Mouse (Mus musculus): ENCODE results near the gene Oas1e.

Gene Oas1e

GRCm38 (mm10) chr5:120776801-120777200 lies 18.5 kb downstream of the Oas1e start:
- DNase-seq (ENCODE audit: low read depth, low spot score): no peak

DNA sequence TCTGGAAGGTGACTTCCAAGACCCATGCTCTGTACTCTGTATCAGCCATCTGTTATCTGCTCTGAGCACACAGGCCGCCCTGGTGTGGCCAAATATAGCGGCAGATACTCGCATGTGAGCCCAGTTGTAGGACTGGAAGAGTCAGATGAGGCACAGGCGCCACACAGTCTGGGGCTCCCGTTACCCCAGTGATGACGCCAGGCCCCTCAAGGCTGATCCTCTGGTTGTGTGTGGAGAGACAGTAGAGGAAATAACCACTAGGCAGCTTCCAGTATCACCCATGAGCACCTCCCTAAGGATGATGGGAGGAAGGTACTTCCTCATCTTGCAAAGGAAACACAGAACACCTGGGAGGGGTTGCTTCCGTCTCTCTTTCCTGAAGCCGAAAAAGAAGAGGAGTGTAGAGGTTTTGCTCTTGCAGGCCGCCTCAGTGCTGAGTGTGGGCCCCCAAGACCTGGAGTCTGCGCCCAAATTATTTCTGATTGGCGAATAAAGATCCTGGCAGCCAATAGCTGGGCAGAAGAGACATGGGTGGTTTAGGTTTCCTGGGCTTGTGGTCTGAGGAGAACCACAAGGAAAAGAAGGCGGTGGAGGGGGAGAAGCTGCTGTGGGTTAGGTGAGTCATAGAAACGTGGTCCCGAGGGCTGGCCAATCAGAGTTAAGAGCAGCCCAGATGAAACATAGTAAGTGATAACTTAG lies 19.9 kb downstream of the Oas1e start:
- DNase-seq (ENCODE audit: low read depth, low spot score): no peak

DNA sequence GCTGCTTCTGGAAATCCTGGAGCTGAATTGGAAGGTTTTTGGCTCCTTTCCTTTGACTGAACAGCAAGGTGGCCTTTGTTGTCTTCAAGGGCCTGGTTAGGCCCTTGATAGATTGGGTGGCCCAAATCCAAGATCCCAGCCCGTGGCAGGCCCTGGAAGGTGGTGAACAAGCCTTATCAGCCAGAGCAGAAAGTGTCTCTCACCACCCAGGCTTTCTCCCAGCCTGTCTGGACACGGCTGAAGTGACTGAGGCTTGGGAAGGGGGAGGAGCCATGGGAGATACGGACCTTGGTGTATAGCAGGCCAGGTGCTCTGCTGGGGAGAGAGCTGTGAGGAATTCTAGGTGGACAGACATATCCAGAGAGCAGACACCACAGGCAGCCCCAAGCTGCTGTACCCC lies 25.9 kb downstream of the Oas1e start:
- DNase-seq (ENCODE audit: low read depth, low spot score): no peak

- no peak for DNase-seq (ENCODE audit: low read depth, low spot score)
Observed at GRCm38 (mm10) chr5:120765010-120765409, 30.3 kb downstream of the Oas1e start.

- DNase-seq (ENCODE audit: low read depth, low spot score): peak; percentile 7
Observed at GRCm38 (mm10) chr5:120761901-120762300, 33.4 kb downstream of the Oas1e start.

- DNase-seq (ENCODE audit: low read depth, low spot score): no peak
Observed at GRCm38 (mm10) chr5:120754215-120754614, 41.1 kb downstream of the Oas1e start.

DNA sequence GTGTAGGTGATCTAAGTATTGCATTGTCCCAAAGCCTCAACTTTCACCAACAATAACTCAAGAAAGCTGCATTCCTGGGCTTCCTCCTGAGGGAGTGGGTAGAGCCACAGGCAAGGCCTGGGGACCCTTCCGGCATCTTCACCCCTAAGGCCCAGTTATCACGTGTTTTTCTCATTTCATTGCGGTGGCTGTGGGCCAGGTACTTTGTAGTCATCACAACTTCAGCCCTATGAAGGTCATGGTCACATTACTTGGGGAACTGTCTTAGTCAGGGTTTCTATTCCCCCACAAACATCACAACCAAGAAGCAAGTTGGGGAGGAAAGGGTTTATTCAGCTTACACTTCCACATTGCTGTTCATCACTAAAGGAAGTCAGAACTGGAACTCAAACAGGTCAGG lies 42.5 kb downstream of the Oas1e start:
- no peak for DNase-seq (ENCODE audit: low read depth, low spot score)

- no peak for DNase-seq (ENCODE audit: low read depth, low spot score)
Observed at GRCm38 (mm10) chr5:120751206-120751605, 44.1 kb downstream of the Oas1e start.

- DNase-seq (ENCODE audit: low read depth, low spot score): no peak
Observed at GRCm38 (mm10) chr5:120749688-120750087, 45.6 kb downstream of the Oas1e start, which contains the start of gene Oas2. Oas2 (minus strand) TSS chr5:120749853.

DNA sequence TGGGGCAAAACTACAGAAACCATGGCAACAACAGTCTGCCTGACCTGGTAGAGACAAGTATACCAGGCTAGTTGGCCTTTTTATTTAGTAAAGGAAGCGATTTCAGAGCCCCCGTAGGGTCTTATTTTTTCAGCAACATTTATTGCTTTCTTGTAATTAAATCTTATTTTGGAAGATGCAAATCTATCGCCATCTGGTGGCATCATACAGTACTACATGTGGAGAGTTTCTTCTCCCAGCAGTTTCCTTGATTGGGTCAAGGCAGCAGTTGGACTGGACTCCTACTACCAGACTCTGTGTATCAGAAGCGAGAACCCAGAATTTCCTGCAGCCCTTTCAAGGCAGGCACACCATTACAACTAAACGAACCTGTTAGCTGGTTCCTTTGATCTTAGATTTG lies 48.9 kb downstream of the Oas1e start:
- peak; percentile 77 for DNase-seq (ENCODE audit: low read depth, low spot score)

GRCm38 (mm10) chr5:120742125-120742524 lies 53.2 kb downstream of the Oas1e start:
- peak; percentile 56 for DNase-seq (ENCODE audit: low read depth, low spot score)

Data from brain, adult 2 months (tissue).